Mouse (Mus musculus) midbrain, embryonic 11.5 days (tissue): ENCODE data around the gene Hba-a1. TPM values are rescaled to one million over a fixed set of nuclear protein-coding genes. Genes with fewer than 3 reads are reported as not detected.
"Not testable (repeated sequence)": the region's sequence is repeated elsewhere in the genome, so short reads cannot be mapped to it uniquely, and the experiment has no call there.

Experiments
- ATAC-seq: fragments of 200-750 bp; cut with Nextera tagmentation; 2 replicates; pipeline ENCODE4 v1.8.0; 2017; ENCODE audit warnings: moderate TSS enrichment, moderate library complexity; ENCODE audit not compliant: low FRiP score
- DNase-seq: peaks from one replicate; pipeline ENCODE4 v3.0.0; 2015; ENCODE audit warnings: low spot score; ENCODE audit errors: missing footprints
- H3K27ac ChIP-seq: fragments of 300-500 bp; sonication (generic); 2 replicates; pipeline ENCODE4 v1.5.1; 2014; ENCODE audit warnings: low read depth, low read length
- H3K27me3 ChIP-seq: fragments of 300-500 bp; sonication (generic); 2 replicates; pipeline ENCODE4 v1.6.1; 2014; ENCODE audit warnings: mild to moderate bottlenecking, low read length, moderate library complexity, mixed read lengths; ENCODE audit not compliant: control insufficient read depth, insufficient read depth
- H3K36me3 ChIP-seq: fragments of 300-500 bp; sonication (generic); 2 replicates; pipeline ENCODE4 v1.6.1; 2014; ENCODE audit warnings: mild to moderate bottlenecking, low read length, moderate library complexity, mixed read lengths; ENCODE audit not compliant: control insufficient read depth, insufficient read depth
- H3K4me1 ChIP-seq: fragments of 300-500 bp; sonication (generic); 2 replicates; pipeline ENCODE4 v1.6.1; 2014; ENCODE audit warnings: low read length; ENCODE audit not compliant: control insufficient read depth, insufficient read depth
- H3K4me2 ChIP-seq: fragments of 300-500 bp; sonication (generic); 2 replicates; pipeline ENCODE4 v1.6.1; 2014; ENCODE audit warnings: mild to moderate bottlenecking, moderate library complexity
- H3K4me3 ChIP-seq: fragments of 300-500 bp; sonication (generic); 2 replicates; pipeline ENCODE4 v1.5.1; 2014; ENCODE audit warnings: low read depth, low read length
- H3K9ac ChIP-seq: fragments of 300-500 bp; sonication (generic); 2 replicates; pipeline ENCODE4 v1.6.1; 2014; ENCODE audit warnings: low read length
- H3K9me3 ChIP-seq: fragments of 300-500 bp; sonication (generic); 2 replicates; pipeline ENCODE4 v1.6.1; 2016; ENCODE audit warnings: low read length; ENCODE audit not compliant: control insufficient read depth
- WGBS: fragments of 180-500 bp; shearing (Covaris S2); extraction: QIAGEN DNeasy Blood & Tissue Kit; methylation state at CpG from one replicate; pipeline ENCODE4 v1.1.7; 2014; 5-methylcytosine and 5-hydroxymethylcytosine counted together
- polyA plus RNA-seq: library from polyadenylated mRNA; unstranded; fragments of >200 nt; fragmentation: Nextera tagmentation; extraction: Ambion mirVana; gene quantifications from 2 replicates; pipeline ENCODE4 v1.2.1, GENCODE M21; 2014

Hba-a1 gene
- polyA plus RNA-seq, 1 experiment from 2014 or later = 2,946 TPM

DNA sequence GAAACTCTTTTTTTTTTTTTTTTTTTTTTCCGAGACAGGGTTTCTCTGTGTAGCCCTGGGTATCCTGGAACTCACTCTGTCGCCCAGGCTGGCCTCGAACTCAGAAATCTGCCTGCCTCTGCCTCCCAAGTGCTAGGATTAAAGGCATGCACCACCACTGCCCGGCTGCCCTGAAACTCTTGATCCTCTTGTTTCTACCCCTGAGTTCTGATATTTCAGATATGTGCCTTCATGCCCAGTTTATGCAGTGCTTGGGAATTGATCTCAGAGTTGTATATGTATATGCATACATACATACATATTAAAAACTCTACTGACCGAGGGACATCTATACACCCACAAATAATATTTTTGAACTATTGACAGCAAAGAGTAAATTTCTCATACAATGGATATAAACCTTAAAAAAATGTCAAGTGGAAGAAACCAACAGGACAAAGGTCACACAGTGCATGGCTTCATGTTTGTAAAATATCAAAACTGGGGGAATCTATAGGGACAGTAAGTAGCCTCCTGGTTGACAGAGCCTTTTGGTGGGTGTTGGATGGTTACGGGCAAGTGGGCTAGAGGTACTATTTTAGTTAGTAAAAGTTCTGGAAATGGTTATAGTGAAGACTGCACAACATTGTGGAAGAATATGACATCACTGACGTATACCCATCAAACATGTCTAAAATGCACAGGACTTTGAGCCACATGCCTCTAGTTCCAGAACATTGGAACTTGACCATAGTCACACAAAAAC, 1.9 kb downstream of the Hba-a1 start:
- Histone ChIP-seq H3K36me3 (no peaks in the 10 kb centered on the region), H3K4me3 (no peak overlapping the region), H3K27me3 (no peaks in the 10 kb centered on the region; the same call in 1 of the 2 replicates), H3K4me1 (no peaks in the 10 kb centered on the region), H3K9me3 (no peaks in the 10 kb centered on the region), H3K4me2 (no peak overlapping the region), H3K27ac (no peak overlapping the region), H3K9ac (no peak overlapping the region)
- ATAC-seq (no peak), DNase-seq (no peak)
- 84% methylated on average over 7 of the region's 7 CpGs for WGBS

GRCm38 (mm10) chr11:32285887-32286286, 2.6 kb downstream of the Hba-a1 start:
- not testable (repeated sequence) for H3K9me3 ChIP-seq, H3K9ac ChIP-seq, H3K4me2 ChIP-seq, ATAC-seq, DNase-seq, H3K27me3 ChIP-seq, H3K36me3 ChIP-seq, H3K27ac ChIP-seq, H3K4me3 ChIP-seq, H3K4me1 ChIP-seq

GRCm38 (mm10) chr11:32286695-32287492, 3.6 kb downstream of the Hba-a1 start, which contains the start of gene Hbq1b:
Gene Hbq1b, plus strand, starts transcription at chr11:32286965.
- H3K4me2 ChIP-seq = peak within 1 kb of the TSS; percentile 36
- H3K27ac ChIP-seq, H3K4me1 ChIP-seq, H3K4me3 ChIP-seq, H3K27me3 ChIP-seq, H3K9me3 ChIP-seq, H3K36me3 ChIP-seq: not testable (repeated sequence)
- DNase-seq (peak; percentile 95), ATAC-seq (peak; percentile 80)
- H3K9ac ChIP-seq = peak within 1 kb of the TSS; percentile 22; the same call in 1 of the 2 replicates
- 19% methylated on average over 30 of the region's 33 CpGs for WGBS

DNA sequence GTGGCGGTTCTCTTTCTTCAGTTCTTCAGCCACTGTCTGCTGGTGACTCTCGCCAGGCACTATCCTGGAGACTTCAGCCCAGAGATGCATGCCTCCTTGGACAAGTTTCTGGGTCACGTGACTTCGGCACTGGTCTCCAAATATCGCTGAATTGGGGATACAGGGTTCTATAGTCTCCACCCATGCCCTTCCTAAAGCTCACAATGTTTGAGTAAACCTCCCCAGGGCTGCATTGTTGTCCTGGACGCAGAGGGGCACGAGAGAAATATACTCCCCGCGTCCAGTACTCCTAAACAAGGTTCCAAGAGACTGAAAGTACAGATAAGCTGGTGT, 4.1 kb downstream of the Hba-a1 start:
- no peaks in the 10 kb centered on the region for H3K4me1 ChIP-seq
- H3K27ac ChIP-seq = no peak overlapping the region; the same call in 1 of the 2 replicates
- WGBS = 69% methylated on average over 9 of the region's 9 CpGs
- no peaks in the 10 kb centered on the region for H3K27me3 ChIP-seq
- H3K36me3 ChIP-seq = no peaks in the 10 kb centered on the region
- H3K9ac ChIP-seq = no peak overlapping the region
- H3K9me3 ChIP-seq = no peaks in the 10 kb centered on the region
- H3K4me3 ChIP-seq = no peak overlapping the region
- DNase-seq = no peak
- no peak overlapping the region for H3K4me2 ChIP-seq
- no peak for ATAC-seq

DNA sequence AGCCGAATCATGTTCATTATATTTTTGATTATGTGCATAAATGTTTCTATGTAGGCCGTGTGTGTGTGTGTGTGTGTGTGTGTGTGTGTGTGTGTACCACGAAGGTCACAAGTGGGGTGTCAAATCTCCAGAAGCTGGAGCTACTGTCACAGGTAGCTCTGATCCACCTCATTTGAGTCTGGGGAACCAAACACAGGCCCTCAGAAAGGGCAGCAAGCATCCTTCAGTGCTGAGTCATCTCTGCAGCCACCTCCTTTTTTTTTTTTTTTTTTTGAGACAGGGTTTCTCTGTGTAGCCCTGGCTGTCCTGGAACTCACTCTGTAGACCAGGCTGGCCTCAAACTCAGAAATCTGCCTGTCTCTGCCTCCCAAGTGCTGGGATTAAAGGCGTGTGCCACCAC, 9.5 kb downstream of the Hba-a1 start:
- not testable (repeated sequence) for H3K9me3 ChIP-seq, H3K27ac ChIP-seq, H3K4me2 ChIP-seq, DNase-seq, H3K4me3 ChIP-seq, ATAC-seq, H3K27me3 ChIP-seq, H3K4me1 ChIP-seq, H3K9ac ChIP-seq, H3K36me3 ChIP-seq
- WGBS = 85% methylated on average over 4 of the region's 4 CpGs

GRCm38 (mm10) chr11:32293479-32293878, 10.2 kb downstream of the Hba-a1 start:
- H3K4me2 ChIP-seq, ATAC-seq, H3K4me1 ChIP-seq, H3K27me3 ChIP-seq, H3K9me3 ChIP-seq, H3K9ac ChIP-seq, H3K36me3 ChIP-seq, H3K4me3 ChIP-seq, DNase-seq, H3K27ac ChIP-seq: not testable (repeated sequence)
- WGBS = 78% methylated on average over 3 of the region's 3 CpGs

DNA sequence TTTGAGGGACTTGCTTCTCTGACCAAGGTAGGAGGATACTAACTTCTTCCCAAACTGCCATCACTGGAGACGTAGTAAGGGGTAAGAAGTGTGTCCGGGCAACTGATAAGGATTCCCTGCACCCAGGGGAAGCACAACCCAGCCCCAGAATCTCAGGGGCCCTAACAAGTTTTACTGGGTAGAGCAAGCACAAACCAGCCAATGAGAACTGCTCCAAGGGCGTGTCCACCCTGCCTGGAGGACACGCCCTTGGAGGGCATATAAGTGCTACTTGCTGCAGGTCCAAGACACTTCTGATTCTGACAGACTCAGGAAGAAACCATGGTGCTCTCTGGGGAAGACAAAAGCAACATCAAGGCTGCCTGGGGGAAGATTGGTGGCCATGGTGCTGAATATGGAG, 12.9 kb downstream of the Hba-a1 start, which contains the start of gene Hba-a2:
Gene Hba-a2 (plus strand): TSS at position 287 of the 400 bp plus-strand sequence.
- H3K9me3 ChIP-seq, H3K27me3 ChIP-seq, ATAC-seq, H3K4me1 ChIP-seq, H3K4me3 ChIP-seq, H3K36me3 ChIP-seq, DNase-seq, H3K27ac ChIP-seq, H3K4me2 ChIP-seq, H3K9ac ChIP-seq: not testable (repeated sequence)
- WGBS = no CpG with 5 or more reads among the region's 4 CpGs

DNA sequence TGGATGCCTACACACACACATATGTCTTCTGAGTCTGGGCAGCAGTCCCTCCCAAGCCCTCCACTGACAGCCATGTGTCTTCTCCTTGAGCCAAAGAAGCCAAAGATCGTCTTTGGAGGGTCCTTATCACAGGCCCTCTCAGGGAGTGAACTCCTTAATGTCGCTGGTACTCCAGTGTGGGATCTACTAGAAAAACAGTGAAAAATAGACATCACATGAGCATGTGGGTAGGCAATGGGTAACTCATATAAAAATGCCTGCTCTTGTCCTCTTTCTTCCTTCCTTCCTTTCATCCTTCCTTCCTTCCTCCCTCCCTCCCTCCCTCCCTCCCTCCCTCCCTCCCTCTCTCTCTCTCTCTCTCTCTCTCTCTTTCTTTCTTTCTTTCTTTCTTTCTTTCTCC, 14.1 kb downstream of the Hba-a1 start:
- H3K9ac ChIP-seq, ATAC-seq, H3K4me3 ChIP-seq, H3K4me1 ChIP-seq, DNase-seq, H3K4me2 ChIP-seq, H3K27me3 ChIP-seq, H3K9me3 ChIP-seq, H3K36me3 ChIP-seq, H3K27ac ChIP-seq: not testable (repeated sequence)
- WGBS = 49% methylated on average over 2 of the region's 2 CpGs

- WGBS = 81% methylated on average over 1 of the region's 1 CpGs
- H3K4me3 ChIP-seq = no peak overlapping the region
These were observed 14.7 kb downstream of the Hba-a1 start for GRCm38 (mm10) chr11:32297866-32298531.

More at GRCm38 (mm10) chr11:32297866-32298531, 14.7 kb downstream of the Hba-a1 start:
- Histone ChIP-seq H3K9ac (no peak overlapping the region), H3K4me1 (no peaks in the 10 kb centered on the region), H3K9me3 (no peaks in the 10 kb centered on the region), H3K4me2 (no peak overlapping the region), H3K36me3 (no peaks in the 10 kb centered on the region), H3K27me3 (peaks cover 4% of the 10 kb centered on the region), H3K27ac (no peak overlapping the region)
- no peak for DNase-seq
- ATAC-seq = no peak
